Mouse (Mus musculus): ENCODE results near the gene Gpd1l. TPM values are rescaled to one million over a fixed set of nuclear protein-coding genes. Genes with fewer than 3 reads are reported as not detected.
"Not testable (repeated sequence)": the region's sequence is repeated elsewhere in the genome, so short reads cannot be mapped to it uniquely, and the experiment has no call there.

Gpd1l gene
- 11.5 and 12.0 TPM in 2 replicates for polyA plus RNA-seq (2014; fragmentation: Nextera tagmentation; extraction: Ambion mirVana)

- WGBS = 1% methylated on average over 26 of the region's 30 CpGs
- H3K4me3 ChIP-seq (ENCODE audit: low read depth, low read length) = peak within 1 kb of the TSS; percentile 73
- H3K4me1 ChIP-seq (ENCODE audit: control insufficient read depth, insufficient read depth, low read length) = peaks cover 8% of the 10 kb centered on the region; the same call in 1 of the 2 replicates
- H3K27ac ChIP-seq (ENCODE audit: low read depth, low read length) = peak within 1 kb of the TSS; percentile 34
- DNase-seq (ENCODE audit: low spot score) = peak; percentile 94
- H3K9ac ChIP-seq (ENCODE audit: low read length) = peak within 1 kb of the TSS; percentile 70
- H3K27me3 ChIP-seq (ENCODE audit: control insufficient read depth, insufficient read depth, low read length) = no peaks in the 10 kb centered on the region
- no peaks in the 10 kb centered on the region; the same call in 1 of the 2 replicates for H3K36me3 ChIP-seq (ENCODE audit: control insufficient read depth, insufficient read depth, low read length)
- no peaks in the 10 kb centered on the region for H3K9me3 ChIP-seq (ENCODE audit: control insufficient read depth, low read length)
- peak; percentile 97 for ATAC-seq (ENCODE audit: insufficient read depth, low FRiP score, low TSS enrichment)
- peak within 1 kb of the TSS; percentile 96 for H3K4me2 ChIP-seq (ENCODE audit: low read depth)
Observed at GRCm38 (mm10) chr9:114933723-114934171, at the start of gene Gpd1l. Gene Gpd1l (minus strand): TSS chr9:114933987.

DNA sequence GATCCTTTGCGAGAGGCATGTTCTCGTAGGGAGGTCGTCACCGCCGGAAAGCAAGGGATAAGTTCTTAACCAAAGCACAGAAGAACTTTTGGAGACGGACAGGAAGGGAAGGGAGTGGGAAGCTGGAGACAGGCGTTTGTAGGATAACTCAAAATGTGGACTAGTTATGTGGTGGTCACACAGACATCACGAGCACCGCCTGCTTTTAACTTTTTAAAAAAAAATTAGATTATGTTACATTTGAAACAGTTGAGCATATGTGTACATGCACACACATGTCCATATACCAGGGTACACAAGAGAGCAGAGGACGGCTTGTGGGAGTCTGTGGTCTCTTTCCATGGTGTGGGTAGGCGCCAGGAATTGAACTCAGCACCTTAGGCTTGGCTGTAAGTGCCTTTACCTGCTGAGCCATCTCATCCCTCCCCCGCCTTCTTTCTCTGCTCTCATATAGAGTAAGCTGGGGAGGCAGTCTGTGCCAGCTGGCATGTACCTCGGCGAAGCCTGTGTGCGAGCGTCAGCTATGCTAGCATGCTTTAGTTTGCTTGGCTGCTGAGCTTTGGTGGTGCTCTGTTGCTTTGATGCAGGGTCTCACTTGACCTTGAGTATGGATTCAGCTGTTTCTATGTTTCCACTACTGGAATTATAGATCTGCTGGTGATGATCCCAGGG lies 49.0 kb upstream of the Gpd1l start, which contains the start of gene Rps27rt:
Gene Rps27rt (minus strand): TSS at position 51 of the 672 bp plus-strand sequence.
- H3K4me1 ChIP-seq (ENCODE audit: control insufficient read depth, insufficient read depth, low read length) = 0 out of 2 replicates have a peak, but pooled peaks cover 5% of the 10 kb centered on the region
- DNase-seq (ENCODE audit: low spot score) = no peak
- no peak for ATAC-seq (ENCODE audit: insufficient read depth, low FRiP score, low TSS enrichment)
- H3K9ac ChIP-seq (ENCODE audit: low read length) = no peak within 1 kb of the TSS
- H3K4me3 ChIP-seq (ENCODE audit: low read depth, low read length) = no peak within 1 kb of the TSS
- no peaks in the 10 kb centered on the region for H3K36me3 ChIP-seq (ENCODE audit: control insufficient read depth, insufficient read depth, low read length)
- no peak within 1 kb of the TSS for H3K4me2 ChIP-seq (ENCODE audit: low read depth)
- WGBS = 93% methylated on average over 16 of the region's 16 CpGs
- H3K27ac ChIP-seq (ENCODE audit: low read depth, low read length) = no peak within 1 kb of the TSS
- no peaks in the 10 kb centered on the region for H3K9me3 ChIP-seq (ENCODE audit: control insufficient read depth, low read length)
- H3K27me3 ChIP-seq (ENCODE audit: control insufficient read depth, insufficient read depth, low read length) = peaks cover 5% of the 10 kb centered on the region; the same call in 1 of the 2 replicates

- no peak overlapping the region for H3K4me3 ChIP-seq (ENCODE audit: low read depth, low read length)
- H3K27ac ChIP-seq (ENCODE audit: low read depth, low read length) = no peak overlapping the region
- 73% methylated on average over 6 of the region's 6 CpGs for WGBS
- ATAC-seq (ENCODE audit: insufficient read depth, low FRiP score, low TSS enrichment) (no peak), DNase-seq (ENCODE audit: low spot score) (no peak)
- H3K9me3 ChIP-seq (ENCODE audit: control insufficient read depth, low read length) = no peaks in the 10 kb centered on the region
- H3K27me3 ChIP-seq (ENCODE audit: control insufficient read depth, insufficient read depth, low read length) = peaks cover 5% of the 10 kb centered on the region; the same call in 1 of the 2 replicates
- H3K4me2 ChIP-seq (ENCODE audit: low read depth) = no peak overlapping the region
- no peaks in the 10 kb centered on the region for H3K36me3 ChIP-seq (ENCODE audit: control insufficient read depth, insufficient read depth, low read length)
- H3K9ac ChIP-seq (ENCODE audit: low read length) = no peak overlapping the region
- 0 out of 2 replicates have a peak, but pooled peaks cover 6% of the 10 kb centered on the region for H3K4me1 ChIP-seq (ENCODE audit: control insufficient read depth, insufficient read depth, low read length)
Observed at GRCm38 (mm10) chr9:114979969-114980368, 46.2 kb upstream of the Gpd1l start.

DNA sequence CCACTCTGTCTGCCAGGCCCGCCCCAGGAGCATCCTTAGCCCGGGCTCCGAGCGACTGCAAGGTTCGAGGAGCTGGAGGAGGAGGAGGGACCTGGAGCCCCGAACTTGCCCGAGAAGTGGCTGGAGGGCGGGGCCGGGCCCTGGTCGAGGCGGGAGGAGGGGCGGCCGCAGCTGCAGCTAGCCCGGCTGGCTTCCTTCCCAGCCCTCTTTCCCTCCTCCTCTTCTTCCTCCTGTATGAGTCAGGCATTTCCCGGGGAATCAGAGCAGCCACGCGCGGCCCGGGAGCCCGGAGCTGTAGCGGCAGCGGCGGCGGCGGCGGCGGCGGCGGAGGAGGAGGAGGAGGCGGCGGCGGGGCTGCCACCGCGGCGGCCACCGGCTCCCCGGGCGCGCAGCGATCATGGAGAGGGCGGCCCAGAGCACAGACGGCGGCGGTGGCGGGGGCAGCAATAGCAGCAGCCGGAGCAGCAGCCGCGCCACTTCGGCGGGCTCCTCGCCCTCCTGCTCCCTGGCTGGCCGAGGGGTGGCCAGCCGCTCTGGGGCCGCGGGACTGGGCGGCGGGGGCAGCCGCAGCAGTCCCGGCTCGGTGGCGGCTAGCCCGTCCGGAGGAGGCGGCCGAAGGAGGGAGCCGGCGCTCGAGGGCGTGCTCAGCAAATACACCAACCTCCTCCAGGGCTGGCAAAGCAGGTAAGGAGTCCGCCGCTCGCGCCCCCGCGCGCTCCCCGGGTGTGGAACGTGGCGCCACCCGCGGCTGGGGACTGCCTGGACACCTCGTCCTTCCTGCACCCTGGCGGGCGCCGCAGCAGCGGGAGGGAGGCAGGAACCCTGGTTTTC lies 44.7 kb upstream of the Gpd1l start, which contains the start of gene Osbpl10:
Gene Osbpl10 (plus strand): TSS at position 289 of the 831 bp plus-strand sequence.
- H3K27ac ChIP-seq (ENCODE audit: low read depth, low read length) = peak within 1 kb of the TSS; percentile 75
- peaks cover 5% of the 10 kb centered on the region; the same call in 1 of the 2 replicates for H3K27me3 ChIP-seq (ENCODE audit: control insufficient read depth, insufficient read depth, low read length)
- H3K9ac ChIP-seq (ENCODE audit: low read length) = peak within 1 kb of the TSS; percentile 80
- ATAC-seq (ENCODE audit: insufficient read depth, low FRiP score, low TSS enrichment) (peak; percentile 90), DNase-seq (ENCODE audit: low spot score) (peak; percentile 76)
- WGBS = under 1% methylated on average over 61 of the region's 86 CpGs
- 0 out of 2 replicates have a peak, but pooled peaks cover 6% of the 10 kb centered on the region for H3K4me1 ChIP-seq (ENCODE audit: control insufficient read depth, insufficient read depth, low read length)
- H3K36me3 ChIP-seq (ENCODE audit: control insufficient read depth, insufficient read depth, low read length) = no peaks in the 10 kb centered on the region
- peak within 1 kb of the TSS; percentile 76 for H3K4me3 ChIP-seq (ENCODE audit: low read depth, low read length)
- H3K9me3 ChIP-seq (ENCODE audit: control insufficient read depth, low read length) = no peaks in the 10 kb centered on the region
- H3K4me2 ChIP-seq (ENCODE audit: low read depth) = peak within 1 kb of the TSS; percentile 76

DNA sequence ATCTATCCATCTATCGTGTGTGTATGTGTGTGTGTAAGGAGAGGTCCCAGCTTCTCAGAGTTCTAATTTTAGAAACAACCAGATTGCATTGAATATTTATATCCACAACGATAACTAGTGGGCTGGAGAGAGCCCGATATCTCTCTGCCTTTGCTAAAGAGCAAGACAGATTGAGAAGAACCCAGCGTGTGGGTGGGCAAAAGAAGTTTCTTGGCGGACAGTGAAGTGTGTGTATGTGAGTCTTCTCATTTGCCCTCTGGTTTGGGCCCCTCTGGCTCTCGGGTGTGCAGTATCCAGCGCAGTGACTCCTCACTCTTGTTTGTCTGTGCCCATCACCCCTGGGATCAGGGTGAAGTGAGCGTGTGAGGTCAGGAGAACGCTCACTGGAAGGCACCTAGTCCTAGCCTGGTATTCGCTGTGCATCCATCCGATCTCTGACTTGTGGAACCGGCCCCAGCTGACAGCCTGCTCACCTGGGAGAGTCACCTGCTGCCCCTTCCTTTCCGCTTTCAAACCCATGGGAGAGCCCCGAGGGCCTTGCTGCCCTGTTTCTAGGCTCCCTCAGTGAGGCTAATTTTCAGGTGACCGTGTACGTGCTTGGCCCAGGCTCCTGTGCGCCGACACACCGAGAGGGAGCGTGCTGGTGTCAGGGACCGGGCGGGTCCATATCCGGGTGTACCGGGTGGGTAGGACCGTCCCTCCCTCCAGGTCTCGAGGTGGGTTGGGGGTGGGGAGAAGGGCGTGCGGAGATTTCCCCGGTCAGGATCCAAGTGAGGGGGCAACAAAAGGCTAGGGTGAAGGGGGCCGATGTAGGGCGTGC lies 43.9 kb upstream of the Gpd1l start:
- H3K9ac ChIP-seq (ENCODE audit: low read length) = peak overlapping the region; percentile 80
- H3K9me3 ChIP-seq (ENCODE audit: control insufficient read depth, low read length) = no peaks in the 10 kb centered on the region
- DNase-seq (ENCODE audit: low spot score) (no peak), ATAC-seq (ENCODE audit: insufficient read depth, low FRiP score, low TSS enrichment) (no peak; the same call in 1 of the 2 replicates)
- H3K27ac ChIP-seq (ENCODE audit: low read depth, low read length) = peak overlapping the region; percentile 75; the same call in 1 of the 2 replicates
- peaks cover 5% of the 10 kb centered on the region; the same call in 1 of the 2 replicates for H3K27me3 ChIP-seq (ENCODE audit: control insufficient read depth, insufficient read depth, low read length)
- H3K36me3 ChIP-seq (ENCODE audit: control insufficient read depth, insufficient read depth, low read length) = no peaks in the 10 kb centered on the region
- H3K4me3 ChIP-seq (ENCODE audit: low read depth, low read length) = peak overlapping the region; percentile 76
- WGBS = 9% methylated on average over 31 of the region's 31 CpGs
- 0 out of 2 replicates have a peak, but pooled peaks cover 6% of the 10 kb centered on the region for H3K4me1 ChIP-seq (ENCODE audit: control insufficient read depth, insufficient read depth, low read length)
- peak overlapping the region; percentile 76 for H3K4me2 ChIP-seq (ENCODE audit: low read depth)

DNA sequence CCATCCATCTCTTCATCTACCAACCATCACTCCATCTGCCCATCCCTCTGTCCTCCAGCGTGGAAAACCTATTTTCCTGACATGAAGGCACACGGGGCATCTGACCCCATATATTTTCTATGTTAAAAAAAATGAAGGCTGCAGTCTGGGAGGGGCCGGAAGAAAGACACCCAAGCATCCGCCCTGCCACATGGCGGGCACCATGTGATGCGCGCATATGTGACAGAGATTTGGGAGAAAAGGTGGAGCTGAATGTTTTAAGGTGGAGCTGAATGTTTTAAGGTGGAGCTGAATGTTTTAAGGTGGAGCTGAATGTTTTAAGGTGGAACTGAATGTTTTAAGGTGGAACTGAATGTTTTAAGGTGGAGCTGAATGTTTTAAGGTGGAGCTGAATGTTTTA lies 32.5 kb upstream of the Gpd1l start:
- H3K36me3 ChIP-seq (ENCODE audit: control insufficient read depth, insufficient read depth, low read length); ATAC-seq (ENCODE audit: insufficient read depth, low FRiP score, low TSS enrichment); H3K9ac ChIP-seq (ENCODE audit: low read length); H3K4me1 ChIP-seq (ENCODE audit: control insufficient read depth, insufficient read depth, low read length); H3K9me3 ChIP-seq (ENCODE audit: control insufficient read depth, low read length); H3K4me3 ChIP-seq (ENCODE audit: low read depth, low read length); H3K27me3 ChIP-seq (ENCODE audit: control insufficient read depth, insufficient read depth, low read length); H3K27ac ChIP-seq (ENCODE audit: low read depth, low read length); H3K4me2 ChIP-seq (ENCODE audit: low read depth); DNase-seq (ENCODE audit: low spot score): not testable (repeated sequence)
- WGBS = 86% methylated on average over 7 of the region's 7 CpGs

DNA sequence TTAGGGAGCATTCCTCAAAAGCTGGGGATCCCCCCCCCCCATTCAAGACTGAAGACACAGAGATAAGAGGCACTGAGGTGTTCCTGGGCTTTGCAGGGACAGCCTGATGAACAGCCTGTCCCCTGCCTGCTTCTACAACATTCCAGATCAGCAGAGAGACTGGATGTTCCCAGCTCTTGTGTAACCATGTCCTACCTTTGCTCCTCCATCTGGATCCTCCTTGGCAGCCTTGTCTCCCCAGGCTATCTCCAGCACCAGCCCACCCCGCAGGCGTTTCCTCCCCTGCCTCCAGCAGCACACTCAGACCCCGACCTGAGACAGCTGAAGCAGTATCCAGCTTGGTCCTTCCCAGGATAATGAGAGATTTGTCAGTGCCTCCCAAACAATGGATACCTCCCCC lies 30.3 kb upstream of the Gpd1l start:
- Histone ChIP-seq H3K27me3 (ENCODE audit: control insufficient read depth, insufficient read depth, low read length) (no peaks in the 10 kb centered on the region), H3K9ac (ENCODE audit: low read length) (no peak overlapping the region), H3K36me3 (ENCODE audit: control insufficient read depth, insufficient read depth, low read length) (no peaks in the 10 kb centered on the region), H3K4me3 (ENCODE audit: low read depth, low read length) (no peak overlapping the region), H3K27ac (ENCODE audit: low read depth, low read length) (no peak overlapping the region), H3K4me1 (ENCODE audit: control insufficient read depth, insufficient read depth, low read length) (no peaks in the 10 kb centered on the region), H3K4me2 (ENCODE audit: low read depth) (no peak overlapping the region), H3K9me3 (ENCODE audit: control insufficient read depth, low read length) (no peaks in the 10 kb centered on the region)
- WGBS = 80% methylated on average over 3 of the region's 3 CpGs
- DNase-seq (ENCODE audit: low spot score) (no peak), ATAC-seq (ENCODE audit: insufficient read depth, low FRiP score, low TSS enrichment) (no peak)

- ATAC-seq (ENCODE audit: insufficient read depth, low FRiP score, low TSS enrichment) = no peak
- no peak overlapping the region for H3K4me3 ChIP-seq (ENCODE audit: low read depth, low read length)
- 91% methylated on average over 6 of the region's 6 CpGs for WGBS
Observed at GRCm38 (mm10) chr9:114960844-114961243, 27.1 kb upstream of the Gpd1l start.

More at GRCm38 (mm10) chr9:114960844-114961243, 27.1 kb upstream of the Gpd1l start:
- Histone ChIP-seq H3K4me2 (ENCODE audit: low read depth) (no peak overlapping the region), H3K27me3 (ENCODE audit: control insufficient read depth, insufficient read depth, low read length) (no peaks in the 10 kb centered on the region), H3K36me3 (ENCODE audit: control insufficient read depth, insufficient read depth, low read length) (no peaks in the 10 kb centered on the region), H3K9me3 (ENCODE audit: control insufficient read depth, low read length) (no peaks in the 10 kb centered on the region), H3K4me1 (ENCODE audit: control insufficient read depth, insufficient read depth, low read length) (no peaks in the 10 kb centered on the region), H3K27ac (ENCODE audit: low read depth, low read length) (no peak overlapping the region), H3K9ac (ENCODE audit: low read length) (no peak overlapping the region)
- DNase-seq (ENCODE audit: low spot score) = no peak

Data from neural tube, embryonic 11.5 days (tissue).